Comparison of ENCODE assay signal across 13 mouse cellular contexts in genomic region chr2:93327915-93328555, GRCm38 (mm10). TPM values are rescaled to one million over a fixed set of nuclear protein-coding genes. Genes with fewer than 3 reads are reported as not detected.
A peak's percentile ranks its signal among the peaks of the same experiment; 100 is the strongest.
DNase-seq lines count a peak whose midpoint lies in the region; ATAC-seq and TF ChIP-seq lines count a peak whose summit lies in the region.
"Had no signal": no experiment of that assay in that cellular context is flagged by ENCODE, and none has a peak within 500 bp of the region (broad histone marks: within the 10 kb centered on the region; RNA-seq: fewer than 3 reads in every experiment).

No protein-coding gene starts in this region.

- intact Hi-C loops in left cerebral cortex, postnatal 14 days (cut with DNase I): no loop called here

- no peaks in the 10 kb centered on the region for H3K27me3 ChIP-seq in kidney, postnatal 0 days (ENCODE audit: insufficient read depth, low read length)
- H3K27me3 ChIP-seq in kidney, embryonic 16.5 days (ENCODE audit: insufficient read depth, low read length): no peaks in the 10 kb centered on the region
- H3K27me3 ChIP-seq in forebrain, embryonic 13.5 days: no peaks in the 10 kb centered on the region
- no peaks in the 10 kb centered on the region; the same call in 1 of the 2 replicates for H3K27me3 ChIP-seq in limb, embryonic 14.5 days (ENCODE audit: control insufficient read depth, insufficient read depth, low read length)
- H3K27me3 ChIP-seq: embryonic facial prominence, embryonic 15.5 days had no signal

- no peak overlapping the region for H3K4me2 ChIP-seq in kidney, postnatal 0 days (ENCODE audit: low read length)
- no peak overlapping the region for H3K4me2 ChIP-seq in kidney, embryonic 16.5 days (replicated peaks; ENCODE audit: low read depth, low read length)
- no peak overlapping the region for H3K4me2 ChIP-seq in forebrain, embryonic 13.5 days
- H3K4me2 ChIP-seq in limb, embryonic 14.5 days (replicated peaks; ENCODE audit: low read depth, low read length, severe bottlenecking): no peak overlapping the region
- H3K4me2 ChIP-seq: embryonic facial prominence, embryonic 15.5 days; heart, embryonic 11.5 days had no signal

- H3K4me1 ChIP-seq in kidney, postnatal 0 days (replicated peaks; ENCODE audit: insufficient read depth, low read length): peaks cover 17% of the 10 kb centered on the region
- peaks cover 44% of the 10 kb centered on the region for H3K4me1 ChIP-seq in kidney, embryonic 16.5 days (ENCODE audit: insufficient read depth, low read length)
- peaks cover 74% of the 10 kb centered on the region for H3K4me1 ChIP-seq in forebrain, embryonic 13.5 days
- peaks cover 16% of the 10 kb centered on the region for H3K4me1 ChIP-seq in limb, embryonic 14.5 days (ENCODE audit: control insufficient read depth, insufficient read depth, low read length)

- no peak for TF ChIP-seq POLR2A in limb, embryonic 14.5 days (IDR thresholded peaks at IDR 0.05; ENCODE audit: borderline replicate concordance, extremely low read depth, insufficient read depth, insufficient read length)

- no peak for TF ChIP-seq CTCF in kidney, postnatal 0 days (IDR thresholded peaks at IDR 0.05; ENCODE audit: low read depth)

- H3K4me3 ChIP-seq in kidney, postnatal 0 days (replicated peaks; ENCODE audit: low read depth, low read length): no peak overlapping the region
- H3K4me3 ChIP-seq in kidney, embryonic 16.5 days (ENCODE audit: low read length): no peak overlapping the region
- H3K4me3 ChIP-seq in forebrain, embryonic 13.5 days: no peak overlapping the region
- no peak overlapping the region for H3K4me3 ChIP-seq in limb, embryonic 14.5 days (replicated peaks; ENCODE audit: low read length)
- H3K4me3 ChIP-seq: embryonic facial prominence, embryonic 15.5 days; myocyte had no signal

- H3K9ac ChIP-seq in kidney, postnatal 0 days (ENCODE audit: low read depth, low read length): no peak overlapping the region
- H3K9ac ChIP-seq in kidney, embryonic 16.5 days (replicated peaks; ENCODE audit: low read length): no peak overlapping the region
- H3K9ac ChIP-seq in forebrain, embryonic 13.5 days: no peak overlapping the region
- no peak overlapping the region for H3K9ac ChIP-seq in limb, embryonic 14.5 days (ENCODE audit: low read depth, low read length, severe bottlenecking)
- H3K9ac ChIP-seq: embryonic facial prominence, embryonic 15.5 days had no signal

- no peaks in the 10 kb centered on the region for H3K36me3 ChIP-seq in kidney, postnatal 0 days (ENCODE audit: insufficient read depth, low read length)
- peaks cover 5% of the 10 kb centered on the region; the same call in 1 of the 2 replicates for H3K36me3 ChIP-seq in kidney, embryonic 16.5 days (ENCODE audit: insufficient read depth, low read length)
- H3K36me3 ChIP-seq in forebrain, embryonic 13.5 days (ENCODE audit: poor library complexity, severe bottlenecking): peaks cover 13% of the 10 kb centered on the region
- H3K36me3 ChIP-seq in limb, embryonic 14.5 days (ENCODE audit: control insufficient read depth, insufficient read depth, low read length): no peaks in the 10 kb centered on the region; the same call in 1 of the 2 replicates
- H3K36me3 ChIP-seq: embryonic facial prominence, embryonic 15.5 days had no signal

- WGBS in kidney, postnatal 0 days: 67% methylated on average over 7 of the region's 7 CpGs
- WGBS in kidney, embryonic 16.5 days: 80% methylated on average over 7 of the region's 7 CpGs
- 72% methylated on average over 7 of the region's 7 CpGs for WGBS in forebrain, embryonic 13.5 days
- WGBS in limb, embryonic 14.5 days: 69% methylated on average over 7 of the region's 7 CpGs

- ATAC-seq in kidney, postnatal 0 days (replicated peaks; ENCODE audit: low FRiP score, low read depth): no peak
- ATAC-seq in kidney, embryonic 16.5 days (ENCODE audit: low FRiP score, low TSS enrichment): no peak
- peak; percentile 50; the same call in 1 of the 2 replicates for ATAC-seq in forebrain, embryonic 13.5 days
- 0 out of 2 replicates have a peak, but pooled peaks have one; percentile 21 for ATAC-seq in limb, embryonic 14.5 days (ENCODE audit: low FRiP score, low read depth)

- 0 out of 2 replicates have a peak overlapping the region, but pooled peaks have one; percentile 15 for H3K27ac ChIP-seq in kidney, postnatal 0 days
- H3K27ac ChIP-seq in kidney, embryonic 16.5 days (ENCODE audit: low read length): no peak overlapping the region
- 0 out of 2 replicates have a peak overlapping the region, but pooled peaks have one; percentile 0 for H3K27ac ChIP-seq in forebrain, embryonic 13.5 days
- no peak overlapping the region for H3K27ac ChIP-seq in limb, embryonic 14.5 days (replicated peaks; ENCODE audit: low read depth, low read length)
- H3K27ac ChIP-seq: embryonic facial prominence, embryonic 15.5 days had no signal

- no peaks in the 10 kb centered on the region for H3K9me3 ChIP-seq in kidney, postnatal 0 days (replicated peaks; ENCODE audit: low read length)
- H3K9me3 ChIP-seq in kidney, embryonic 16.5 days (ENCODE audit: low read length): no peaks in the 10 kb centered on the region
- no peaks in the 10 kb centered on the region for H3K9me3 ChIP-seq in forebrain, embryonic 13.5 days (replicated peaks)
- H3K9me3 ChIP-seq in limb, embryonic 14.5 days (ENCODE audit: control insufficient read depth, low read length): peaks cover 4% of the 10 kb centered on the region; the same call in 1 of the 2 replicates
- H3K9me3 ChIP-seq: embryonic facial prominence, embryonic 15.5 days had no signal

- DNase-seq in kidney, postnatal 0 days (ENCODE audit: low spot score): no peak
- peak; percentile 63 to 66 for DNase-seq in cerebellum, adult 18-20 months
- DNase-seq in limb, embryonic 14.5 days (ENCODE audit: low spot score): no peak
- DNase-seq in thymus, postnatal 0 days (ENCODE audit: low spot score): no peak
- no peak for DNase-seq in right cerebral cortex, postnatal 25 days
- DNase-seq in left cerebral cortex, postnatal 14 days (ENCODE audit: low spot score in 2 of 2): no peak
- DNase-seq: kidney, postnatal 36 days; lung, adult 18-20 months had no signal

RNA-seq across cellular contexts. Expression of gene Tspan18, which starts 6.3 kb away (rescaled TPM):
- 26.4 and 29.2 TPM in 2 replicates for polyA plus RNA-seq in kidney, postnatal 0 days (2015; fragmentation: Nextera tagmentation; extraction: Ambion mirVana)
- 35.0 and 47.0 TPM in 2 replicates for polyA plus RNA-seq in kidney, embryonic 16.5 days (2015; fragmentation: Nextera tagmentation; extraction: Ambion mirVana)
- 22.2 and 26.5 TPM in 2 replicates for polyA plus RNA-seq in forebrain, embryonic 13.5 days (2015; fragmentation: Nextera tagmentation; extraction: Ambion mirVana)
- 34.5 and 42.3 TPM in 2 replicates for polyA plus RNA-seq in limb, embryonic 14.5 days (2012; rRNA removed)
- polyA plus RNA-seq in limb, embryonic 14.5 days (2014; fragmentation: Nextera tagmentation; extraction: Ambion mirVana): 24.5 and 26.6 TPM in 2 replicates
- polyA plus RNA-seq in thymus, postnatal 0 days (2015; fragmentation: Nextera tagmentation; extraction: Ambion mirVana): 4.9 and 5.6 TPM in 2 replicates
- total RNA-seq in left cerebral cortex, postnatal 14 days (2021): 1 to 10 TPM; 3.5 to 7.4 TPM

Comparison
In these comparisons a context has a peak if more than half of its experiments do, and no peak if none do; other contexts are left out.
1. H3K27ac ChIP-seq: peak in kidney, postnatal 0 days (single experiment) and forebrain, embryonic 13.5 days (single experiment); none in kidney, embryonic 16.5 days (single experiment) and limb, embryonic 14.5 days (single experiment).
2. ATAC-seq: peak in forebrain, embryonic 13.5 days (single experiment) and limb, embryonic 14.5 days (single experiment); none in kidney, postnatal 0 days (single experiment) and kidney, embryonic 16.5 days (single experiment).
3. DNase-seq: peak in cerebellum, adult 18-20 months (2 of 2); none in kidney, postnatal 0 days (single experiment), limb, embryonic 14.5 days (single experiment), thymus, postnatal 0 days (single experiment), right cerebral cortex, postnatal 25 days (single experiment) and left cerebral cortex, postnatal 14 days (0 of 2).